In genomic region chr11:54307139-54307816, GRCm38 (mm10) we compare ENCODE assay signal across 8 mouse cellular contexts. TPM values are rescaled to one million over a fixed set of nuclear protein-coding genes. Genes with fewer than 3 reads are reported as not detected.
A peak's percentile ranks its signal among the peaks of the same experiment; 100 is the strongest.
DNase-seq lines count a peak whose midpoint lies in the region; ATAC-seq and TF ChIP-seq lines count a peak whose summit lies in the region.
"Had no signal": no experiment of that assay in that cellular context is flagged by ENCODE, and none has a peak within 500 bp of the region (broad histone marks: within the 10 kb centered on the region; RNA-seq: fewer than 3 reads in every experiment).

No protein-coding gene starts in this region.

- TF ChIP-seq POLR2A in kidney, adult 2 months (IDR thresholded peaks at IDR 0.05; ENCODE audit: low read depth, low read length): no peak

- H3K4me3 ChIP-seq in neural tube, embryonic 11.5 days (ENCODE audit: low read depth, low read length): no peak overlapping the region
- no peak overlapping the region for H3K4me3 ChIP-seq in kidney, adult 2 months (ENCODE audit: insufficient read depth, low read depth, low read length)
- no peak overlapping the region for H3K4me3 ChIP-seq in liver, embryonic 13.5 days (replicated peaks)
- H3K4me3 ChIP-seq: megakaryocyte, embryonic 14.5 days had no signal

- no peaks in the 10 kb centered on the region for H3K36me3 ChIP-seq in neural tube, embryonic 11.5 days (ENCODE audit: control insufficient read depth, insufficient read depth, low read length)
- no peaks in the 10 kb centered on the region for H3K36me3 ChIP-seq in kidney, adult 2 months (ENCODE audit: control insufficient read depth, insufficient read depth, low read length)
- H3K36me3 ChIP-seq in liver, embryonic 13.5 days: no peaks in the 10 kb centered on the region

- H3K9ac ChIP-seq in neural tube, embryonic 11.5 days (ENCODE audit: low read length): no peak overlapping the region
- H3K9ac ChIP-seq in liver, embryonic 13.5 days: no peak overlapping the region

- no peak for ATAC-seq in neural tube, embryonic 11.5 days (ENCODE audit: insufficient read depth, low FRiP score, low TSS enrichment)
- no peak for ATAC-seq in liver, embryonic 13.5 days (ENCODE audit: low read depth)

- TF ChIP-seq CTCF in kidney, adult 2 months (conservative IDR thresholded peaks at IDR 0.05; ENCODE audit: insufficient read depth, insufficient read length, low read depth, low read length): peak; percentile 79

- H3K4me1 ChIP-seq in neural tube, embryonic 11.5 days (ENCODE audit: control insufficient read depth, insufficient read depth, low read length): peaks cover 16% of the 10 kb centered on the region
- H3K4me1 ChIP-seq in kidney, adult 2 months (ENCODE audit: control insufficient read depth, insufficient read depth, low read length): no peaks in the 10 kb centered on the region
- peaks cover 5% of the 10 kb centered on the region for H3K4me1 ChIP-seq in liver, embryonic 13.5 days (replicated peaks)

- H3K27ac ChIP-seq in neural tube, embryonic 11.5 days (ENCODE audit: low read depth, low read length): no peak overlapping the region
- no peak overlapping the region for H3K27ac ChIP-seq in kidney, adult 2 months (ENCODE audit: insufficient read depth, low read depth, low read length)
- no peak overlapping the region for H3K27ac ChIP-seq in liver, embryonic 13.5 days

- no peaks in the 10 kb centered on the region for H3K9me3 ChIP-seq in neural tube, embryonic 11.5 days (ENCODE audit: control insufficient read depth, low read length)
- no peaks in the 10 kb centered on the region for H3K9me3 ChIP-seq in liver, embryonic 13.5 days (replicated peaks)
- H3K9me3 ChIP-seq: megakaryocyte, embryonic 14.5 days had no signal

- no peak overlapping the region for H3K4me2 ChIP-seq in neural tube, embryonic 11.5 days (ENCODE audit: low read depth)
- no peak overlapping the region for H3K4me2 ChIP-seq in liver, embryonic 13.5 days

- H3K27me3 ChIP-seq in neural tube, embryonic 11.5 days (ENCODE audit: control insufficient read depth, insufficient read depth, low read length): no peaks in the 10 kb centered on the region
- H3K27me3 ChIP-seq in kidney, adult 2 months (replicated peaks; ENCODE audit: control insufficient read depth, insufficient read depth, low read length): no peaks in the 10 kb centered on the region
- peaks cover 51% of the 10 kb centered on the region for H3K27me3 ChIP-seq in liver, embryonic 13.5 days

- WGBS in neural tube, embryonic 11.5 days: 79% methylated on average over 7 of the region's 7 CpGs
- 68% methylated on average over 7 of the region's 7 CpGs for WGBS in kidney, adult 2 months
- 47% methylated on average over 7 of the region's 7 CpGs for WGBS in liver, embryonic 13.5 days (ENCODE audit: insufficient replicate concordance)

- peak; percentile 32 for DNase-seq in neural tube, embryonic 11.5 days (ENCODE audit: low spot score)
- DNase-seq in neural tube, embryonic 10.5 days (ENCODE audit: extremely low spot score, low spot score): no peak
- DNase-seq in adipocyte (ENCODE audit: low spot score): peak; percentile 60
- peak; percentile 69 to 71 for DNase-seq in cerebellum, postnatal 36 days
- peak; percentile 36 for DNase-seq in kidney, adult 2 months
- DNase-seq in liver, embryonic 13.5 days: peak; percentile 14
- peak; percentile 66 for DNase-seq in skeletal muscle tissue, adult 2 months (ENCODE audit: low read depth, low spot score)

RNA-seq across cellular contexts. Expression of gene Acsl6, which starts 3.7 kb away (rescaled TPM):
- polyA plus RNA-seq in neural tube, embryonic 11.5 days (2014; fragmentation: Nextera tagmentation; extraction: Ambion mirVana): 16.6 and 17.7 TPM in 2 replicates
- polyA plus RNA-seq in kidney, adult 2 months (2012; rRNA removed): 0.19 and 0.53 TPM in 2 replicates
- 1.2 and 1.9 TPM in 2 replicates for polyA plus RNA-seq in liver, embryonic 13.5 days (2015; fragmentation: Nextera tagmentation; extraction: Ambion mirVana)

RNA-seq across cellular contexts. Expression of gene Il3, which starts 40.2 kb away (rescaled TPM):
- not detected in 2 replicates for polyA plus RNA-seq in neural tube, embryonic 11.5 days (2014; fragmentation: Nextera tagmentation; extraction: Ambion mirVana)
- polyA plus RNA-seq in kidney, adult 2 months (2012; rRNA removed): not detected in 2 replicates
- polyA plus RNA-seq in liver, embryonic 13.5 days (2015; fragmentation: Nextera tagmentation; extraction: Ambion mirVana): not detected in 2 replicates

RNA-seq across cellular contexts. Expression of gene Csf2, which starts 57.8 kb away (rescaled TPM):
- polyA plus RNA-seq in neural tube, embryonic 11.5 days (2014; fragmentation: Nextera tagmentation; extraction: Ambion mirVana): not detected in 2 replicates
- polyA plus RNA-seq in kidney, adult 2 months (2012; rRNA removed): not detected in 2 replicates
- not detected in 2 replicates for polyA plus RNA-seq in liver, embryonic 13.5 days (2015; fragmentation: Nextera tagmentation; extraction: Ambion mirVana)
